Mouse (Mus musculus): ENCODE results near the gene Cnbp. TPM values are rescaled to one million over a fixed set of nuclear protein-coding genes. Genes with fewer than 3 reads are reported as not detected.

Gene Cnbp
- total and polyA plus RNA-seq, 3 experiments, result 201 to 879 (median 652) TPM

DNA sequence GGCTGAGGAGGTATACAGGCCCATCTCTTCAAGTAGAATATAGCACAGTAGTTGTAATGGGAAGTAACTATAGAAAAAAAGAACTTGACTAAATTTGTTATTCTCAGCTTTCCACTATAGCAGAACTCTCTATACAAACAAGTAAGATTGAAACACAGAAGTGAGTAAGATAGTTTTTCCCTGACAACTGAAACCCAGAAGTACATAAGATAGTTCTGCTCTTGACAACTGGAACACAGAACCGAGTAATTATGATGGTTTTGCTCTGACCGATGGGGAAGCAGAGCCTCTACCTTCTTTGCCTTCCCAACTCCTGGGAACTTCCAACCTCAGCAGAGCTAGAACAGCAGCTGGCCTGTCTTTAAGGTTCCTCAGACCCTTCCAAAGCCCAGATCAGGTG is 41.8 kb downstream of the Cnbp start:
- peaks cover 8% of the 10 kb centered on the region for H3K79me2 ChIP-seq (ENCODE audit: control insufficient read depth, insufficient read depth, low read length, poor library complexity)
- H3K9ac ChIP-seq (ENCODE audit: control insufficient read depth, low read depth, low read length, poor library complexity, severe bottlenecking), result no peak overlapping the region
- peaks cover 2 to 26% of the 10 kb centered on the region in 2 experiments; a peak in 3 of 4 replicates for H3K36me3 ChIP-seq (ENCODE audit: control insufficient read depth in 1 of 2, insufficient read depth in 2 of 2, low read length in 2 of 2)
- H3K4me1 ChIP-seq (ENCODE audit: control insufficient read depth in 1 of 2, insufficient read depth in 2 of 2, low read length in 2 of 2), result peaks cover 11 to 18% of the 10 kb centered on the region in 2 experiments; a peak in 2 of 4 replicates
- TF ChIP-seq POLR2AphosphoS2 (IDR thresholded peaks at IDR 0.05; ENCODE audit: low read length) (no peak), ZKSCAN1 (IDR thresholded peaks at IDR 0.05; ENCODE audit: low read depth, low read length) (no peak), MEF2A (IDR thresholded peaks at IDR 0.05; ENCODE audit: extremely low read depth, insufficient replicate concordance, low read depth, low read length, poor library complexity, severe bottlenecking) (no peak), JUND (IDR thresholded peaks at IDR 0.05; ENCODE audit: low read depth, low read length) (no peak), ETS1 (IDR thresholded peaks at IDR 0.05; ENCODE audit: low read depth, low read length) (no peak), MXI1 (IDR thresholded peaks at IDR 0.05; ENCODE audit: low read depth, low read length) (no peak), CHD2 (IDR thresholded peaks at IDR 0.05; ENCODE audit: low read length) (no peak), BHLHE40 (IDR thresholded peaks at IDR 0.05; ENCODE audit: borderline replicate concordance, low read depth, low read length) (no peak), NELFE (IDR thresholded peaks at IDR 0.05; ENCODE audit: low read depth, low read length) (no peak)
- no peaks in the 10 kb centered on the region for H3K27me3 ChIP-seq (ENCODE audit: control insufficient read depth in 1 of 2, insufficient read depth in 2 of 2, low read length in 2 of 2)
- no peak overlapping the region for H3K4me3 ChIP-seq (ENCODE audit: control insufficient read depth in 1 of 2, insufficient read depth in 1 of 2, low read depth in 2 of 2, low read length in 2 of 2)
- H3K9me3 ChIP-seq (replicated peaks; ENCODE audit: insufficient read depth, low read length), result no peaks in the 10 kb centered on the region
- H3K27ac ChIP-seq (ENCODE audit: control insufficient read depth, low read depth, low read length), result no peak overlapping the region
- no peak for DNase-seq (ENCODE audit: low read depth, low spot score)

DNA sequence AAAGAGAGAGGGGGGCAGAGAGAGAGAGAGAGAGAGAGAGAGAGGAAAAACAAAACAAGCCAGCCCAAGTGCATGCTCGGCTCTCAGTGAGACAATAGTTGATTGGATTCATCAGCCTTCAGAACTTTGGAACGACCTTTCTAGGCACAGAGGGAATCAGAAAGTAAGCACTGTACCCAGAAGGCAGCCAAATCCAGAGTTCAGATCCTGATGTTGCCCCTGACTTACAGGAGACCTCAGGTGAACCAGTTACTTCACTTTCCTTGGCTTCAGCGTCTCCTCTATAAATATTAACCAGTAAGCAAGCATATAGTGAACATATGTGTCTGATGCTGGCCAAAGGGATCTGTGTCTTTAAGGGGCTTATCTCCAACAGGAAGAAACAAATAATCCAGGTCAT is 42.4 kb downstream of the Cnbp start:
- no peak overlapping the region for H3K4me3 ChIP-seq (ENCODE audit: control insufficient read depth in 1 of 2, insufficient read depth in 1 of 2, low read depth in 2 of 2, low read length in 2 of 2)
- peaks cover 0 to 26% of the 10 kb centered on the region in 2 experiments; a peak in 3 of 4 replicates for H3K36me3 ChIP-seq (ENCODE audit: control insufficient read depth in 1 of 2, insufficient read depth in 2 of 2, low read length in 2 of 2)
- H3K27me3 ChIP-seq (ENCODE audit: control insufficient read depth in 1 of 2, insufficient read depth in 2 of 2, low read length in 2 of 2), result no peaks in the 10 kb centered on the region
- H3K79me2 ChIP-seq (ENCODE audit: control insufficient read depth, insufficient read depth, low read length, poor library complexity), result peaks cover 8% of the 10 kb centered on the region
- no peak overlapping the region for H3K27ac ChIP-seq (ENCODE audit: control insufficient read depth, low read depth, low read length)
- TF ChIP-seq CHD1 (IDR thresholded peaks at IDR 0.05; ENCODE audit: low read depth, low read length), result no peak
- no peak for TF ChIP-seq USF2 (IDR thresholded peaks at IDR 0.05; ENCODE audit: borderline replicate concordance in 1 of 2, insufficient read depth in 1 of 2, low read depth in 1 of 2, low read length in 2 of 2)
- no peak for TF ChIP-seq RCOR1 (IDR thresholded peaks at IDR 0.05; ENCODE audit: low read depth, low read length)
- no peak for TF ChIP-seq SIN3A (IDR thresholded peaks at IDR 0.05; ENCODE audit: low read length)
- TF ChIP-seq E2F4 (IDR thresholded peaks at IDR 0.05; ENCODE audit: borderline replicate concordance, low read depth, low read length), result no peak
- no peak for TF ChIP-seq MAFK (IDR thresholded peaks at IDR 0.05; ENCODE audit: borderline replicate concordance, low read depth, low read length)
- TF ChIP-seq TCF12 (IDR thresholded peaks at IDR 0.05; ENCODE audit: low read depth, low read length), result no peak
- no peak for TF ChIP-seq TAL1 (IDR thresholded peaks at IDR 0.05; ENCODE audit: low read length)
- no peak for TF ChIP-seq TBP (IDR thresholded peaks at IDR 0.05; ENCODE audit: low read depth, low read length)
- no peak for TF ChIP-seq MYC (IDR thresholded peaks at IDR 0.05; ENCODE audit: low read depth, low read length)
- TF ChIP-seq USF1 (IDR thresholded peaks at IDR 0.05; ENCODE audit: low read depth, low read length), result no peak
- TF ChIP-seq MXI1 (IDR thresholded peaks at IDR 0.05; ENCODE audit: low read depth, low read length), result no peak
- no peak for TF ChIP-seq ZMIZ1 (IDR thresholded peaks at IDR 0.05; ENCODE audit: low read depth, low read length)
- TF ChIP-seq ELF1 (IDR thresholded peaks at IDR 0.05; ENCODE audit: low read depth, low read length), result no peak
- TF ChIP-seq MAZ (IDR thresholded peaks at IDR 0.05; ENCODE audit: low read depth, low read length), result no peak
- no peak for TF ChIP-seq KAT2A (conservative IDR thresholded peaks at IDR 0.05; ENCODE audit: low read depth, low read length)
- TF ChIP-seq RAD21 (IDR thresholded peaks at IDR 0.05; ENCODE audit: low read depth, low read length), result no peak
- no peak for TF ChIP-seq EP300 (IDR thresholded peaks at IDR 0.05; ENCODE audit: low read depth in 1 of 2, low read length in 2 of 2)
- TF ChIP-seq BHLHE40 (IDR thresholded peaks at IDR 0.05; ENCODE audit: borderline replicate concordance, low read depth, low read length), result no peak
- H3K9ac ChIP-seq (ENCODE audit: control insufficient read depth, low read depth, low read length, poor library complexity, severe bottlenecking), result no peak overlapping the region
- peaks cover 11 to 18% of the 10 kb centered on the region in 2 experiments; a peak in 2 of 4 replicates for H3K4me1 ChIP-seq (ENCODE audit: control insufficient read depth in 1 of 2, insufficient read depth in 2 of 2, low read length in 2 of 2)
- no peaks in the 10 kb centered on the region for H3K9me3 ChIP-seq (replicated peaks; ENCODE audit: insufficient read depth, low read length)
- no peak for DNase-seq (ENCODE audit: low read depth, low spot score)

Measured in MEL (cell line).